Mouse (Mus musculus) megakaryocyte, embryonic 14.5 days (primary cell): Measurements from ENCODE around the gene Scgb2b20. TPM values are rescaled to one million over a fixed set of nuclear protein-coding genes. Genes with fewer than 3 reads are reported as not detected.
"Not testable (repeated sequence)": the region's sequence is repeated elsewhere in the genome, so short reads cannot be mapped to it uniquely, and the experiment has no call there.

Experiments used
- H3K27me3 ChIP-seq: replicated peaks from 2 replicates; pipeline ENCODE3; 2012; ENCODE audit warnings: inconsistent platforms
- H3K36me3 ChIP-seq: replicated peaks from 2 replicates; pipeline ENCODE3; 2012; ENCODE audit warnings: low read length, inconsistent platforms, mixed read lengths
- H3K4me1 ChIP-seq: 2 replicates; pipeline ENCODE4 v1.6.1; 2012; ENCODE audit warnings: inconsistent platforms
- H3K4me3 ChIP-seq: replicated peaks from 2 replicates; pipeline ENCODE3; 2012; ENCODE audit warnings: moderate library complexity, mild to moderate bottlenecking, inconsistent platforms
- H3K9me3 ChIP-seq: 2 replicates; pipeline ENCODE4 v1.6.1; 2012; ENCODE audit warnings: inconsistent platforms
- FLI1 ChIP-seq: IDR thresholded peaks from 2 replicates; pipeline ENCODE4 v1.6.1; 2012; ENCODE audit warnings: low read length, inconsistent platforms, mixed read lengths
- GATA1 ChIP-seq: IDR thresholded peaks from 3 replicates; pipeline ENCODE4 v1.6.1; 2012; ENCODE audit warnings: mixed read lengths, low read length, inconsistent platforms, borderline replicate concordance
- polyA plus RNA-seq: library from polyadenylated mRNA; stranded (reverse); fragments of >175 nt; gene quantifications from 2 replicates; pipeline ENCODE4 v1.2.3, GENCODE M21; 2012; ENCODE audit warnings: low replicate concordance; ENCODE audit not compliant: insufficient read depth

Gene Scgb2b20
- not detected in 2 replicates for polyA plus RNA-seq

DNA sequence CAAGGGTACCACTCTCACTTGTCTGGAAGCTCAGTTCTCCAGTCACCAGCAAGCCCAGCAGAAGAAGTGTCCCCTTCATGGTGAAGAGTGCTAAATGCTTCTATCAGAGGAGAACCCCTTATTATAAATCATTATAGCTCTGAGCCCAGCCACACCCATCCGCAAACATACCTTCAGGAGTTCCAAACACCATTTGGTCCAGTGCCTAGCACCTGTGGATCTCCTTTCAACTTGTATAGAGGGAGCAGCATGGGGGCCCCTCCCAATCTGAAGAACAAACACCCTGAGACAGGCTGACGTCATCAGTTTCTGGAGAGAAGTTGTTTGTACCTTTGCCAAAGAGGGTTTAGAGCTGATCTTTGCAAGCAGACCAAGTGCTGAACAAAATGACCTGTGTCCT lies at the start of gene Scgb2b20:
Gene Scgb2b20 (minus strand): TSS at position 101 of the 400 bp plus-strand sequence.
- H3K27me3 ChIP-seq, H3K36me3 ChIP-seq, H3K9me3 ChIP-seq, H3K4me3 ChIP-seq, H3K4me1 ChIP-seq: not testable (repeated sequence)

DNA sequence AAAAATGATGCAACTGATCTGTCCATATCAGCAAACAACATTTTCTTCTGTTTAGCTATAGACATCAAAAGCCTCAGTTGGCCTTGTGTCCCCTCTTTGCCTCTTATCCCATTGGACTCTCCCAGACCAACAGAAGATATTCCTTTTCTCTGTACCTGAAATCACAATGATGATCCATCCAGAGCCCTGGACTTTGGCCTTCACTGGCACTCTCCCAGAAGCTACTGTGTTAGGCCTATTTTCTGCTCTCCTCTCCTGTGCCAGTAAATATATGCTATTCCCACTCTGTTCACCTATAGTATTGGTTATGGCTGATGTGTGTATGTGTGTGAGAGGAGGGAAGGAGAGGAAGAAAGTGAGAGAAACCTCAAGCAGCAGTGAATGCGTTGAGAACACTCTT lies 43.6 kb upstream of the Scgb2b20 start:
- not testable (repeated sequence) for H3K36me3 ChIP-seq, H3K9me3 ChIP-seq, H3K4me3 ChIP-seq, H3K27me3 ChIP-seq, H3K4me1 ChIP-seq

DNA sequence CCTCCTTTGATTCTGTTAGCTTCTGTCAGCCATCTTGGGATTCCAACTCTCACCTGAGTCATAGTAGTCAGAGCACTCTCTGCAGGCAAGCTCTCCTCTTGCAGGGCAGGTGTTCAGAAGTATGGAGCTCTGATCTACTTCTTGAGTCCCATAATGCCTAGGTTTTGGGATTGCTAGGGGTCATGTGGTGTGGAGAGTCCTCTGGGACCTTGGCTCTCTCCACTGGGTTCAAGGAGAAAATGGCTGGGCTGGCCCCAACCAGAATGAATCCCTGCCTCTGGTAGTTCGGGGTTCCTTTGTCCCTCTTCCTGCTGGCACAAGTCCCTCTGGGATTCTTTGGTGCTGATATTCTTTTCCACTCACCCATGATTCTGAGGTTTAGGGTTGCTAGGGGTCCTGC lies 35.5 kb upstream of the Scgb2b20 start:
- Histone ChIP-seq H3K4me1 (no peaks in the 10 kb centered on the region), H3K4me3 (no peak overlapping the region), H3K27me3 (no peaks in the 10 kb centered on the region), H3K9me3 (peaks cover 23% of the 10 kb centered on the region), H3K36me3 (no peaks in the 10 kb centered on the region)
- TF ChIP-seq GATA1 (no peak), FLI1 (no peak)

DNA sequence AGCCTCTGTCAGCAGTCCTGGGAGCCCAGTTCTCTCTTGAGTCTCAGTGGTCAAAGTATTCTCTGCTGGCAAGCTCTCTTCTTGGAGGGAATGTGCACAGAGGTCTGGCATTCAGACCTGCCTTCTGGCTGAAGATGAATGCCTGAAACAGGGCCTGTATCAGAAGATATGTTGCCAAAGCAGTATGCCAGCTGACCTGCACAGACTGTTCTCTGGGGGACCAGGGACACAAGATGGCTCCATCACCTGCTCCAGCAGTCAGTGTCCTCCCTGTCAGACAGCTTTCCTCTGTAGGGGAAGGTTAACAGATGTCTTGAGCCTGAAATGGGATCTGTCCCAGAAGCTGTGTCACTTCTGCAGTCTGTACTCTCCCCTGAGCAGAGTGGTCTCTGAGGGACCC lies 33.6 kb upstream of the Scgb2b20 start:
- H3K4me1 ChIP-seq, H3K36me3 ChIP-seq, H3K4me3 ChIP-seq, H3K27me3 ChIP-seq: not testable (repeated sequence)
- peaks cover 23% of the 10 kb centered on the region for H3K9me3 ChIP-seq

DNA sequence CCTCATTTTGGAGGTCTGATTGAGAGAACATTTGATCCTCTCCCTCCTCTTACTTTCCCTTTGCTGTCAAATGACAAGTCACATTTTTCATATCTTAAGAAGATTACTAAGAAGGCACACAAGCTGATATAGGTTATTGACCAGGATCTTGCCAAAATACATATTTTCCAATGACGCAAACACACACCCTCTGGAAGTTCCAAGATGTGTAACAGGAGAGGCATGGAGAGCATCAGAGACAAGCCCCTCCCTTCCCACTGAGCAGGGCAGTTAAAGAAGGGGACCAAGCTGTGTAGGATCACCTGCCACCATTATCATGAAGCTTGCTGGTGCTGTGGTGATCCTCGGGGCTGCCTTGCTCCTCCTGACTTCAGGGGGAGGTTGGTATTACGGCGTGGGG lies 6.8 kb upstream of the Scgb2b20 start, which contains the start of gene Scgb1b20:
Gene Scgb1b20 (plus strand): TSS at position 301 of the 400 bp plus-strand sequence.
- H3K9me3 ChIP-seq, H3K27me3 ChIP-seq, H3K36me3 ChIP-seq, H3K4me1 ChIP-seq, H3K4me3 ChIP-seq: not testable (repeated sequence)

Other genes starting within 250 kb of the Scgb2b20 start
- gene Scgb2b18, start 192.5 kb downstream of the Scgb2b20 start, polyA plus RNA-seq, result not detected in 2 replicates
- gene Scgb1b18, start 180.8 kb downstream of the Scgb2b20 start, polyA plus RNA-seq, result not detected in 2 replicates
- not detected in 2 replicates for gene Scgb2b19, start 86.0 kb downstream of the Scgb2b20 start, polyA plus RNA-seq
- gene Scgb1b19, start 79.0 kb downstream of the Scgb2b20 start, polyA plus RNA-seq, result not detected in 2 replicates
- gene Scgb1b20, start 6.9 kb upstream of the Scgb2b20 start, polyA plus RNA-seq, result not detected in 2 replicates
- gene Scgb2b21, start 154.1 kb upstream of the Scgb2b20 start, polyA plus RNA-seq, result not detected in 2 replicates